Mouse (Mus musculus): Measurements from ENCODE around the gene E2f2.

- TF ChIP-seq TAL1 (conservative IDR thresholded peaks at IDR 0.05; ENCODE audit: low read depth, low read length): no peak
- TF ChIP-seq POLR2AphosphoS5 (IDR thresholded peaks at IDR 0.05; ENCODE audit: insufficient replicate concordance, low read depth, low read length): no peak
- no peak for TF ChIP-seq CTCF (IDR thresholded peaks at IDR 0.05; ENCODE audit: low read depth, low read length)
- no peak for TF ChIP-seq GATA1 (IDR thresholded peaks at IDR 0.05; ENCODE audit: borderline replicate concordance, low read length)
- TF ChIP-seq GATA2 (IDR thresholded peaks at IDR 0.05; ENCODE audit: borderline replicate concordance, low read depth, low read length): no peak
Measured at GRCm38 (mm10) chr4:136224677-136225460, 52.7 kb downstream of the E2f2 start.

Data from G1E (cell line).